Mouse (Mus musculus): ENCODE measurements around the gene Olfr976. TPM values are rescaled to one million over a fixed set of nuclear protein-coding genes. Genes with fewer than 3 reads are reported as not detected.

The Olfr976 gene
- not detected in 2 replicates for polyA plus RNA-seq (2021; fragmentation: Nextera tagmentation)
- long read RNA-seq, experiment 1, result 0 reads
- long read RNA-seq, experiment 2, result 0 reads

DNA sequence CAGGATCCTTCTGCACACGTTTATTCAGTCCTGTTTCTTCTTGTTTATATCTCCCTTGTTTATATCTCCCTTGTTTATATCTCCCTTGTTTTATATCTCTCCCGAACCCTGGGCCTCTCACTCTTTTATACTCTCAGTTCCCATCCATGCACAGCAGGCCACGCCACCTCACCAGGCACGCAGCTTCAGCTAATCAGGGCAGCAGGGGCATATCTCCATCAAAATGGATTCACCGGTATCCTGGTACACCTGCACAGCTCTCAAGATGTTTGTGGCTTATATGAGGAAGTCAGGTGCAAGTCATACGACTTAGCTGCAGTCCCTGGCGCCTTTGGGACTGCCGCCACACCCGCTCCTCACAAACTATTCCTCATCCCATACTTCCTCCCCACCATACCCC, at the start of gene Olfr976:
Gene Olfr976 (minus strand): TSS at position 101 of the 400 bp plus-strand sequence.

DNA sequence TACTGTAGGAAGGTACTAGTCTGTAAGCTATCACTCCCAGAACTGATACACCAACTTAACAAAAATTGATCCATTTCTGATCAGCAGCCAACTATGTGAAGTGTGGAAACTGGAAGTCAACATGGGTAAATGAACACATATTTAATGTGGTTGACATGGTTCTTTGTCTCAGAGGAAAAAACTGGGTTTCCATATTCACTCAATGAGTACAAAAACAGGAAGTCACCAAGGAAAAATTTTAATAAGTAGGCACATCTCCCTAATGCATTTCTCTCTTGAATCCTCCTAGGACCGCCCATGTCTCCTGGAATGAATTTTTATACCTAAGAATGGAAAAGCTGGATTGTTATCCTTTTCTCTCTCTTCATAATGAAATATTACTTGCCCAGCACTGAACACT, 48.5 kb upstream of the Olfr976 start, which contains the start of gene Olfr980:
Gene Olfr980 (minus strand): TSS at position 101 of the 400 bp plus-strand sequence.

GRCm38 (mm10) chr9:40003365-40003764, 42.4 kb upstream of the Olfr976 start, which contains the start of gene Olfr979:
Gene Olfr979, minus strand, starts transcription at chr9:40003465.

GRCm38 (mm10) chr9:39991813-39992212, 30.9 kb upstream of the Olfr976 start, which contains the start of gene Olfr978:
Gene Olfr978, plus strand, starts transcription at chr9:39992113.

DNA sequence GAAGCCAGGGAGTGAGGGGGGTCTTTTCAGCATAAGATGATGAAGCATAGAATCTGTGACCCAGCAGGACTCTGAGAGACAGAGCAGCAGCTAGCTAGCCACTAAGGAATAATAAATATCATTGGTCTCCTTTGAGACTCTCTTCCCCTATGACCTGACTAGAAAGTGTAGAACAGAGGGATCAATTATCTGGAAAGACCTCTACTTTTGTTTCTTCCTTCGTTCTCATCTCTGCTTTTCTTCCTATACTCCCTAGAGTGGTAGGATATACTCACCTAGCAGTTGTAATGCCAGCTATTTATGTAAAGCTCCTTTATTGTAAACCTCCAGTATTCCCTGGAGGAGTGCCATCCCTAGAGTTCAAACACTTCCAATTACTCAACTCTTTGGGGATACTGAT, 9.0 kb downstream of the Olfr976 start, which contains the start of gene Olfr975:
Gene Olfr975 (minus strand): TSS at position 101 of the 400 bp plus-strand sequence.

GRCm38 (mm10) chr9:39937201-39937600, 23.7 kb downstream of the Olfr976 start, which contains the start of gene Olfr974:
Gene Olfr974, plus strand, starts transcription at chr9:39937501.

GRCm38 (mm10) chr9:39907036-39907435, 53.9 kb downstream of the Olfr976 start, which contains the start of gene Olfr229:
Gene Olfr229, plus strand, starts transcription at chr9:39907336.

Other genes with a start within 250 kb of the Olfr976 start
- gene Olfr965, start 249.8 kb downstream of the Olfr976 start, polyA plus RNA-seq (2021; fragmentation: Nextera tagmentation), result not detected in 2 replicates
- not detected in 2 replicates for gene Olfr150, start 230.2 kb downstream of the Olfr976 start, polyA plus RNA-seq (2021; fragmentation: Nextera tagmentation)
- gene Olfr967, start 214.9 kb downstream of the Olfr976 start, polyA plus RNA-seq (2021; fragmentation: Nextera tagmentation), result not detected in 2 replicates
- gene Olfr968, start 177.9 kb downstream of the Olfr976 start, polyA plus RNA-seq (2021; fragmentation: Nextera tagmentation), result not detected in 2 replicates
- gene Olfr969, start 170.2 kb downstream of the Olfr976 start, polyA plus RNA-seq (2021; fragmentation: Nextera tagmentation), result not detected in 2 replicates
- not detected in 2 replicates for gene Olfr970, start 152.3 kb downstream of the Olfr976 start, polyA plus RNA-seq (2021; fragmentation: Nextera tagmentation)
- not detected in 2 replicates for gene Olfr971, start 124.3 kb downstream of the Olfr976 start, polyA plus RNA-seq (2021; fragmentation: Nextera tagmentation)
- gene Olfr972, start 94.7 kb downstream of the Olfr976 start, polyA plus RNA-seq (2021; fragmentation: Nextera tagmentation), result not detected in 2 replicates
- not detected in 2 replicates for gene Olfr229, start 53.8 kb downstream of the Olfr976 start, polyA plus RNA-seq (2021; fragmentation: Nextera tagmentation)
- gene Olfr974, start 23.6 kb downstream of the Olfr976 start, polyA plus RNA-seq (2021; fragmentation: Nextera tagmentation), result not detected in 2 replicates
- gene Olfr975, start 9.1 kb downstream of the Olfr976 start, polyA plus RNA-seq (2021; fragmentation: Nextera tagmentation), result not detected in 2 replicates
- not detected in 2 replicates for gene Olfr978, start 31.0 kb upstream of the Olfr976 start, polyA plus RNA-seq (2021; fragmentation: Nextera tagmentation)
- gene Olfr979, start 42.3 kb upstream of the Olfr976 start, polyA plus RNA-seq (2021; fragmentation: Nextera tagmentation), result not detected in 2 replicates
- not detected in 2 replicates for gene Olfr980, start 48.4 kb upstream of the Olfr976 start, polyA plus RNA-seq (2021; fragmentation: Nextera tagmentation)
- gene Olfr981, start 60.3 kb upstream of the Olfr976 start, polyA plus RNA-seq (2021; fragmentation: Nextera tagmentation), result not detected in 2 replicates
- not detected in 2 replicates for gene Olfr982, start 112.7 kb upstream of the Olfr976 start, polyA plus RNA-seq (2021; fragmentation: Nextera tagmentation)
- gene Olfr983, start 132.5 kb upstream of the Olfr976 start, polyA plus RNA-seq (2021; fragmentation: Nextera tagmentation), result not detected in 2 replicates
- not detected in 2 replicates for gene Olfr984, start 153.1 kb upstream of the Olfr976 start, polyA plus RNA-seq (2021; fragmentation: Nextera tagmentation)
- gene Olfr985, start 169.1 kb upstream of the Olfr976 start, polyA plus RNA-seq (2021; fragmentation: Nextera tagmentation), result not detected in 2 replicates
- not detected in 2 replicates for gene Tmem225, start 187.0 kb upstream of the Olfr976 start, polyA plus RNA-seq (2021; fragmentation: Nextera tagmentation)
- gene Olfr986, start 219.8 kb upstream of the Olfr976 start, polyA plus RNA-seq (2021; fragmentation: Nextera tagmentation), result not detected in 2 replicates
- gene Zfp202, start 231.2 kb upstream of the Olfr976 start, polyA plus RNA-seq (2021; fragmentation: Nextera tagmentation), result 1.1 and 1.5 TPM in 2 replicates